Mouse (Mus musculus): Measurements from ENCODE around the gene Aoah. TPM values are rescaled to one million over a fixed set of nuclear protein-coding genes. Genes with fewer than 3 reads are reported as not detected.

The Aoah gene
- total and polyA plus RNA-seq, 3 experiments = 0.17 TPM; not detected in 2

GRCm38 (mm10) chr13:20936016-20936415 lies 142.1 kb downstream of the Aoah start:
- Histone ChIP-seq H3K4me3 (replicated peaks in 1 of 3; ENCODE audit: low read depth in 2 of 3, low read length in 2 of 3, poor library complexity in 1 of 3) (no peak overlapping the region), H3K36me3 (replicated peaks in 1 of 2; ENCODE audit: control insufficient read depth in 1 of 2, insufficient read depth in 1 of 2, low read length in 1 of 2) (no peaks in the 10 kb centered on the region)

GRCm38 (mm10) chr13:20937452-20937851 lies 143.5 kb downstream of the Aoah start:
- Histone ChIP-seq H3K36me3 (replicated peaks in 1 of 2; ENCODE audit: control insufficient read depth in 1 of 2, insufficient read depth in 1 of 2, low read length in 1 of 2) (no peaks in the 10 kb centered on the region), H3K9ac (ENCODE audit: insufficient read depth, low read depth) (no peak overlapping the region), H3K4me3 (replicated peaks in 1 of 3; ENCODE audit: low read depth in 2 of 3, low read length in 2 of 3, poor library complexity in 1 of 3) (no peak overlapping the region), H3K79me2 (replicated peaks; ENCODE audit: control insufficient read depth, extremely low read depth, insufficient read depth, poor library complexity, severe bottlenecking) (no peaks in the 10 kb centered on the region), H3K9me3 (replicated peaks; ENCODE audit: low read length) (no peaks in the 10 kb centered on the region), H3K4me2 (ENCODE audit: insufficient read depth, low read depth, poor library complexity, severe bottlenecking) (no peak overlapping the region), H3K27ac (ENCODE audit: insufficient read depth, low read depth) (no peak overlapping the region), H3K4me1 (ENCODE audit: control insufficient read depth in 1 of 2, insufficient read depth in 2 of 2) (no peaks in the 10 kb centered on the region), H3K27me3 (replicated peaks) (no peaks in the 10 kb centered on the region)
- TF ChIP-seq PAX5 (IDR thresholded peaks at IDR 0.05; ENCODE audit: low read length) = no peak
- no peak for TF ChIP-seq TBP (conservative IDR thresholded peaks at IDR 0.05; ENCODE audit: low read depth, low read length)
- TF ChIP-seq ZKSCAN1 (IDR thresholded peaks at IDR 0.05; ENCODE audit: borderline replicate concordance, low read depth, low read length) = no peak
- peak; percentile 82 to 95 for TF ChIP-seq CTCF (conservative IDR thresholded peaks at IDR 0.05 in 1 of 2, IDR thresholded peaks at IDR 0.05 in 1 of 2; ENCODE audit: low read depth in 2 of 2, low read length in 2 of 2)
- TF ChIP-seq SMC3 (IDR thresholded peaks at IDR 0.05; ENCODE audit: low read depth, low read length) = peak; percentile 78
- TF ChIP-seq USF2 (conservative IDR thresholded peaks at IDR 0.05; ENCODE audit: low read depth, low read length) = no peak
- TF ChIP-seq E2F4 (IDR thresholded peaks at IDR 0.05; ENCODE audit: insufficient replicate concordance, low read depth, low read length) = no peak
- peak; percentile 80 for TF ChIP-seq RAD21 (IDR thresholded peaks at IDR 0.05; ENCODE audit: low read depth, low read length)
- TF ChIP-seq EP300 (IDR thresholded peaks at IDR 0.05; ENCODE audit: low read length) = no peak
- TF ChIP-seq ZNF384 (IDR thresholded peaks at IDR 0.05; ENCODE audit: low read depth, low read length) = 0 out of 2 replicates have a peak, but pooled peaks have one; percentile 16
- no peak for TF ChIP-seq HCFC1 (IDR thresholded peaks at IDR 0.05; ENCODE audit: low read depth, low read length)
- no peak for TF ChIP-seq POLR2AphosphoS2 (IDR thresholded peaks at IDR 0.05; ENCODE audit: low read depth, low read length)
- dilution Hi-C loops (cut with MboI; ENCODE audit: extremely low pct_ligation_motif_present, extremely low pct_unique_long_range_greater_than_20kb, low sequenced_read_pairs) (no loop called here), in situ Hi-C loops (cut with MboI; ENCODE audit: low pct_ligation_motif_present, low pct_unique_long_range_greater_than_20kb, low sequenced_read_pairs) (loop anchor here (10.0 to 25.0 kb wide), 3 partner anchors 225 to 623 kb away; no protein-coding TSS in a partner anchor)
- DNase-seq (ENCODE audit: extremely low read depth) = peak; percentile 57

More at GRCm38 (mm10) chr13:20936016-20936415, 142.1 kb downstream of the Aoah start:
- dilution Hi-C loops (cut with MboI; ENCODE audit: extremely low pct_ligation_motif_present, extremely low pct_unique_long_range_greater_than_20kb, low sequenced_read_pairs) (no loop called here), in situ Hi-C loops (cut with MboI; ENCODE audit: low pct_ligation_motif_present, low pct_unique_long_range_greater_than_20kb, low sequenced_read_pairs) (loop anchor here (10.0 to 25.0 kb wide), 3 partner anchors 226 to 621 kb away; no protein-coding TSS in a partner anchor)
- H3K27ac ChIP-seq (ENCODE audit: insufficient read depth, low read depth) = no peak overlapping the region
- no peaks in the 10 kb centered on the region for H3K79me2 ChIP-seq (replicated peaks; ENCODE audit: control insufficient read depth, extremely low read depth, insufficient read depth, poor library complexity, severe bottlenecking)
- DNase-seq (ENCODE audit: extremely low read depth) = no peak
- no peaks in the 10 kb centered on the region for H3K27me3 ChIP-seq (replicated peaks)
- no peak overlapping the region for H3K9ac ChIP-seq (ENCODE audit: insufficient read depth, low read depth)
- no peaks in the 10 kb centered on the region for H3K9me3 ChIP-seq (replicated peaks; ENCODE audit: low read length)
- TF ChIP-seq SMC3 (IDR thresholded peaks at IDR 0.05; ENCODE audit: low read depth, low read length) = no peak
- no peak for TF ChIP-seq SIN3A (IDR thresholded peaks at IDR 0.05; ENCODE audit: low read length)
- no peak for TF ChIP-seq TCF12 (IDR thresholded peaks at IDR 0.05; ENCODE audit: low read depth, low read length)
- no peak for TF ChIP-seq GABPA (IDR thresholded peaks at IDR 0.05; ENCODE audit: insufficient replicate concordance, low read depth, low read length)
- no peak for TF ChIP-seq MXI1 (IDR thresholded peaks at IDR 0.05; ENCODE audit: low read depth, low read length)
- TF ChIP-seq KAT2A (IDR thresholded peaks at IDR 0.05; ENCODE audit: insufficient replicate concordance, low read length) = no peak
- no peak for TF ChIP-seq RAD21 (IDR thresholded peaks at IDR 0.05; ENCODE audit: low read depth, low read length)
- TF ChIP-seq ZNF384 (IDR thresholded peaks at IDR 0.05; ENCODE audit: low read depth, low read length) = no peak
- no peak for TF ChIP-seq NRF1 (IDR thresholded peaks at IDR 0.05; ENCODE audit: low read depth, low read length)
- no peak overlapping the region for H3K4me2 ChIP-seq (ENCODE audit: insufficient read depth, low read depth, poor library complexity, severe bottlenecking)
- H3K4me1 ChIP-seq (ENCODE audit: control insufficient read depth in 1 of 2, insufficient read depth in 2 of 2) = no peaks in the 10 kb centered on the region

Data from CH12.LX (cell line).